Comparison of ENCODE assay signal across 12 mouse cellular contexts in the genomic region with DNA sequence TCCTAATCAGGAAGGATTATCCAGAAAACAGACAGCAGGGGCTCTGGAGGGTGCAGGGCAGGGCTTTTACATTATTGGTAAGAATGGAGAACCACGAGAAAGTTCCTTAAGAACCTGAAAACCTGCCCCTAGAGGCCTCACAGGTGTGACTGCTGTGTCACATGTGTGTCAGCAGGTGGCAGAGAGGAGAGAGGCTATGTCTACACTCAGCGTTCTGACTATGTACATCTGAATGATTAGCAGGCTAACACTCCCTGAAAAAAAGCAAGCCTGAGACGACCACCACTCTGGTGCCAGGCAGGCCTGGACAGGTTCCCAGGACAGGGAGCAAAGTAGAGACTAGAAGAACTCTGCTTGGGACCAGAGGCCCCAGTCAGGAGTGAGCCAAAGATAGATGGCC. TPM values are rescaled to one million over a fixed set of nuclear protein-coding genes. Genes with fewer than 3 reads are reported as not detected.
DNase-seq lines count a peak whose midpoint lies in the region; ATAC-seq and TF ChIP-seq lines count a peak whose summit lies in the region.
"Had no signal": no experiment of that assay in that cellular context is flagged by ENCODE, and none has a peak within 500 bp of the region (broad histone marks: within the 10 kb centered on the region; RNA-seq: fewer than 3 reads in every experiment).

No protein-coding gene starts in this region.

- H3K4me2 ChIP-seq in heart, postnatal 0 days (ENCODE audit: low read depth, low read length), result no peak overlapping the region
- H3K4me2 ChIP-seq: heart, embryonic 11.5 days had no signal

- DNase-seq in heart, postnatal 0 days (ENCODE audit: low spot score), result no peak
- DNase-seq in heart, postnatal 25 days (ENCODE audit: low spot score), result no peak
- no peak for DNase-seq in midbrain, embryonic 10.5 days (ENCODE audit: low spot score)
- DNase-seq in left cerebral cortex, adult 9 months (ENCODE audit: low spot score in 2 of 2), result no peak
- no peak for DNase-seq in urinary bladder, postnatal 25 days (ENCODE audit: low spot score)

- H3K27ac ChIP-seq in heart, postnatal 0 days (ENCODE audit: low read depth), result no peak overlapping the region
- H3K27ac ChIP-seq in small intestine, adult 2 months (ENCODE audit: insufficient read depth, low read depth, low read length), result no peak overlapping the region
- no peak overlapping the region for H3K27ac ChIP-seq in midbrain, embryonic 10.5 days (replicated peaks)
- H3K27ac ChIP-seq: left cerebral cortex, adult 2 months had no signal

- ATAC-seq in heart, postnatal 0 days (ENCODE audit: insufficient read depth, low read depth), result no peak
- ATAC-seq in CD4-positive, CD25-positive, alpha-beta regulatory T cell, adult 4 months, result peak; percentile 26
- ATAC-seq in inflammation-experienced regulatory T-cells, adult 6 months, result peak; percentile 54

- no peak overlapping the region for H3K4me3 ChIP-seq in heart, postnatal 0 days (ENCODE audit: low read depth, low read length)
- no peak overlapping the region for H3K4me3 ChIP-seq in small intestine, adult 2 months (ENCODE audit: low read depth, low read length)
- no peak overlapping the region for H3K4me3 ChIP-seq in midbrain, embryonic 10.5 days
- H3K4me3 ChIP-seq: left cerebral cortex, adult 2 months had no signal

- H3K27me3 ChIP-seq in heart, postnatal 0 days (ENCODE audit: control insufficient read depth, insufficient read depth, low read length), result no peaks in the 10 kb centered on the region
- no peaks in the 10 kb centered on the region for H3K27me3 ChIP-seq in small intestine, adult 2 months (ENCODE audit: control insufficient read depth, insufficient read depth, low read length)
- no peaks in the 10 kb centered on the region for H3K27me3 ChIP-seq in midbrain, embryonic 10.5 days (ENCODE audit: low read depth, poor library complexity, severe bottlenecking)

- H3K9ac ChIP-seq in heart, postnatal 0 days (replicated peaks; ENCODE audit: low read depth, low read length), result no peak overlapping the region

- no peak for TF ChIP-seq POLR2A in small intestine, adult 2 months (IDR thresholded peaks at IDR 0.05; ENCODE audit: low read depth, low read length)

- no peaks in the 10 kb centered on the region for H3K4me1 ChIP-seq in heart, postnatal 0 days (ENCODE audit: control insufficient read depth, insufficient read depth)
- H3K4me1 ChIP-seq in small intestine, adult 2 months (ENCODE audit: control insufficient read depth, insufficient read depth, insufficient read length, low read length), result no peaks in the 10 kb centered on the region
- no peaks in the 10 kb centered on the region for H3K4me1 ChIP-seq in midbrain, embryonic 10.5 days

- TF ChIP-seq CTCF in heart, postnatal 0 days (IDR thresholded peaks at IDR 0.05; ENCODE audit: low read depth), result peak; percentile 47
- peak; percentile 67; the same call in 1 of the 2 replicates for TF ChIP-seq CTCF in small intestine, adult 2 months (IDR thresholded peaks at IDR 0.05; ENCODE audit: extremely low read depth, insufficient read length, insufficient replicate concordance, low read depth, low read length)

- no peak for TF ChIP-seq EP300 in heart, postnatal 0 days (IDR thresholded peaks at IDR 0.05; ENCODE audit: low read depth)

- 23% methylated on average over 3 of the region's 3 CpGs for WGBS in heart, postnatal 0 days
- 4% methylated on average over 3 of the region's 3 CpGs for WGBS in small intestine, adult 2 months
- WGBS in midbrain, embryonic 10.5 days, result 41% methylated on average over 3 of the region's 3 CpGs

- no peaks in the 10 kb centered on the region for H3K9me3 ChIP-seq in heart, postnatal 0 days (replicated peaks; ENCODE audit: control insufficient read depth, low read length)
- H3K9me3 ChIP-seq in midbrain, embryonic 10.5 days (replicated peaks), result no peaks in the 10 kb centered on the region
- H3K9me3 ChIP-seq: G1E had no signal

- H3K36me3 ChIP-seq in heart, postnatal 0 days (replicated peaks; ENCODE audit: control insufficient read depth, insufficient read depth, low read length), result no peaks in the 10 kb centered on the region
- H3K36me3 ChIP-seq in small intestine, adult 2 months (ENCODE audit: control insufficient read depth, insufficient read depth, low read length), result no peaks in the 10 kb centered on the region
- no peaks in the 10 kb centered on the region for H3K36me3 ChIP-seq in midbrain, embryonic 10.5 days
- H3K36me3 ChIP-seq: G1E had no signal

- intact Hi-C loops in heart, postnatal 25 days (cut with DNase I), result loop anchor here (5.0 kb wide), 1 partner anchor 166 kb away; a partner anchor contains a TSS

RNA-seq across cellular contexts. Expression of a gene that starts 23.8 kb away (rescaled TPM):
- total RNA-seq in heart, postnatal 0 days (2014; rRNA removed; ENCODE audit: low replicate concordance), result not detected in 2 replicates
- not detected in 2 replicates for polyA plus RNA-seq in heart, postnatal 0 days (2015; fragmentation: Nextera tagmentation; extraction: Ambion mirVana)
- total RNA-seq in heart, postnatal 25 days (2021), result not detected
- under 1 TPM in 1 of 2 experiments, not detected in 1; 0.39 TPM for polyA plus RNA-seq in CD4-positive, CD25-positive, alpha-beta regulatory T cell, adult 4 months (2017; shearing (Covaris generic))
- polyA plus RNA-seq in inflammation-experienced regulatory T-cells, adult 6 months (2017; shearing (Covaris generic)), result not detected
- not detected in 2 replicates for polyA plus RNA-seq in small intestine, adult 2 months (2012; rRNA removed)
- polyA plus RNA-seq in midbrain, embryonic 10.5 days (2016; fragmentation: Nextera tagmentation; extraction: Ambion mirVana), result not detected in 2 replicates
- total RNA-seq: G1E; left cerebral cortex, adult 2 months; megakaryocyte progenitor cell, adult 5-6 weeks had no signal
- polyA plus RNA-seq: G1E; heart, embryonic 11.5 days had no signal

RNA-seq across cellular contexts. Expression of a gene that starts 49.3 kb away (rescaled TPM):
- 7.6 and 15.9 TPM in 2 replicates for total RNA-seq in heart, postnatal 0 days (2014; rRNA removed; ENCODE audit: low replicate concordance)
- 6.6 and 9.2 TPM in 2 replicates for polyA plus RNA-seq in heart, postnatal 0 days (2015; fragmentation: Nextera tagmentation; extraction: Ambion mirVana)
- total RNA-seq in heart, postnatal 25 days (2021), result 1 to 10 TPM; 3.8 to 4.0 TPM
- 10 to 100 TPM; 17.9 to 18.6 TPM for polyA plus RNA-seq in CD4-positive, CD25-positive, alpha-beta regulatory T cell, adult 4 months (2017; shearing (Covaris generic))
- 10 to 100 TPM; 14.9 to 22.9 (median 15.5) TPM for polyA plus RNA-seq in inflammation-experienced regulatory T-cells, adult 6 months (2017; shearing (Covaris generic))
- polyA plus RNA-seq in small intestine, adult 2 months (2012; rRNA removed), result 0.47 and 0.51 TPM in 2 replicates
- polyA plus RNA-seq in midbrain, embryonic 10.5 days (2016; fragmentation: Nextera tagmentation; extraction: Ambion mirVana), result 52.8 TPM in 2 replicates
